In the genomic region with DNA sequence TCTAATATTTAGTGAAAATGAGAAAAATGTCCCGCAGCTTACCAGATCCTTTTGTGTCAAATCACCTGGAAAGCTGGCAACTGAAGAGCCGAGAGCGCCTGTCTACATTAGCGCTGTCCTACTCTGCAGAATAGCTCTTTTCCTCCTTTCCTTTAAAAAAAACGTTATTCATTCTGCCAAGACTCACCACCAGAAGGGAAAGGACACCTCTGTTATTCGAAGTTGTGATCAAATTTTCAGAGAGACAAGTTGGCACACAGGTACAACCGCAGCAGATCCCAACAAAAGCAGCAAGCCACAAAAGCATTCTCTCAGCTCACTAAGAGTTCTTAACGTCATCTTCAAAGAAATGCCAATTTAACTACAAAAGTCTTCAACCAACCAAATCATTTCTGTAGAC, we compare ENCODE assay signal across 7 mouse cellular contexts. TPM values are rescaled to one million over a fixed set of nuclear protein-coding genes. Genes with fewer than 3 reads are reported as not detected.
DNase-seq lines count a peak whose midpoint lies in the region; ATAC-seq and TF ChIP-seq lines count a peak whose summit lies in the region.

No protein-coding gene starts in this region.

- ATAC-seq in forebrain, embryonic 11.5 days (replicated peaks; ENCODE audit: low FRiP score): no peak
- ATAC-seq in neural tube, embryonic 14.5 days (ENCODE audit: low read depth): no peak

- no peak for DNase-seq in layer of hippocampus, adult 2 months (ENCODE audit: low spot score in 2 of 2)
- DNase-seq in layer of hippocampus, postnatal 14 days (ENCODE audit: low spot score in 2 of 2): no peak
- no peak for DNase-seq in forebrain, embryonic 11.5 days (ENCODE audit: low spot score)
- no peak for DNase-seq in limb, embryonic 10.5 days (ENCODE audit: low spot score)
- DNase-seq in gastrocnemius, postnatal 10 days: no peak
- no peak for DNase-seq in right cerebral cortex, postnatal 36 days (ENCODE audit: low spot score in 2 of 2)

- 69% methylated on average over 8 of the region's 8 CpGs for WGBS in forebrain, embryonic 11.5 days
- 84% methylated on average over 8 of the region's 8 CpGs for WGBS in limb, embryonic 10.5 days
- 55% methylated on average over 8 of the region's 8 CpGs for WGBS in neural tube, embryonic 14.5 days

- H3K4me1 ChIP-seq in forebrain, embryonic 11.5 days (replicated peaks; ENCODE audit: control insufficient read depth, insufficient read depth, low read length): no peaks in the 10 kb centered on the region; the same call in 1 of the 2 replicates
- H3K4me1 ChIP-seq in limb, embryonic 10.5 days: peaks cover 19% of the 10 kb centered on the region
- H3K4me1 ChIP-seq in neural tube, embryonic 14.5 days (ENCODE audit: control insufficient read depth, insufficient read depth, low read length): peaks cover 18% of the 10 kb centered on the region

- H3K9ac ChIP-seq in forebrain, embryonic 11.5 days (ENCODE audit: low read length): no peak overlapping the region
- H3K9ac ChIP-seq in neural tube, embryonic 14.5 days (replicated peaks; ENCODE audit: low read depth, low read length): 0 out of 2 replicates have a peak overlapping the region, but pooled peaks have one; percentile 7

- H3K27ac ChIP-seq in layer of hippocampus, adult 2 months: no peak overlapping the region; the same call in 1 of the 2 replicates
- H3K27ac ChIP-seq in forebrain, embryonic 11.5 days (ENCODE audit: low read depth, low read length): no peak overlapping the region
- H3K27ac ChIP-seq in limb, embryonic 10.5 days: no peak overlapping the region
- no peak overlapping the region for H3K27ac ChIP-seq in neural tube, embryonic 14.5 days (ENCODE audit: low read depth, low read length)

- H3K36me3 ChIP-seq in forebrain, embryonic 11.5 days (ENCODE audit: control insufficient read depth, insufficient read depth, low read length): peaks cover 5% of the 10 kb centered on the region; the same call in 1 of the 2 replicates
- peaks cover 42% of the 10 kb centered on the region for H3K36me3 ChIP-seq in limb, embryonic 10.5 days
- H3K36me3 ChIP-seq in neural tube, embryonic 14.5 days (ENCODE audit: control insufficient read depth, insufficient read depth, low read length): no peaks in the 10 kb centered on the region

- H3K4me3 ChIP-seq in layer of hippocampus, adult 2 months: peak overlapping the region; percentile 83
- peak overlapping the region; percentile 95; the same call in 1 of the 2 replicates for H3K4me3 ChIP-seq in forebrain, embryonic 11.5 days (ENCODE audit: low read depth, low read length)
- H3K4me3 ChIP-seq in limb, embryonic 10.5 days: peak overlapping the region; percentile 84; the same call in 1 of the 2 replicates
- H3K4me3 ChIP-seq in neural tube, embryonic 14.5 days (ENCODE audit: low read depth, low read length): peak overlapping the region; percentile 94

- TF ChIP-seq CTCF in layer of hippocampus, adult 2 months (conservative IDR thresholded peaks at IDR 0.05): no peak

- peak overlapping the region; percentile 71 for H3K4me2 ChIP-seq in forebrain, embryonic 11.5 days (ENCODE audit: low read depth, low read length, severe bottlenecking)
- H3K4me2 ChIP-seq in neural tube, embryonic 14.5 days (ENCODE audit: low read depth, low read length): peak overlapping the region; percentile 83

- H3K9me3 ChIP-seq in forebrain, embryonic 11.5 days (ENCODE audit: control insufficient read depth, low read length): no peaks in the 10 kb centered on the region
- H3K9me3 ChIP-seq in limb, embryonic 10.5 days (replicated peaks): no peaks in the 10 kb centered on the region
- no peaks in the 10 kb centered on the region; the same call in 1 of the 2 replicates for H3K9me3 ChIP-seq in neural tube, embryonic 14.5 days (ENCODE audit: control insufficient read depth, low read length)

- H3K27me3 ChIP-seq in forebrain, embryonic 11.5 days (ENCODE audit: control insufficient read depth, insufficient read depth, low read length): no peaks in the 10 kb centered on the region
- no peaks in the 10 kb centered on the region for H3K27me3 ChIP-seq in limb, embryonic 10.5 days (ENCODE audit: low read depth, poor library complexity, severe bottlenecking)
- no peaks in the 10 kb centered on the region for H3K27me3 ChIP-seq in neural tube, embryonic 14.5 days (ENCODE audit: control insufficient read depth, insufficient read depth, low read length)

RNA-seq across cellular contexts. Expression of a gene that starts 4.2 kb away (rescaled TPM):
- total RNA-seq in layer of hippocampus, adult 2 months (2021): 10 to 100 TPM; 34.9 to 36.6 TPM
- total RNA-seq in layer of hippocampus, postnatal 14 days (2021): 10 to 100 TPM; 37.5 to 39.8 TPM
- 42.4 and 47.4 TPM in 2 replicates for polyA plus RNA-seq in forebrain, embryonic 11.5 days (2014; fragmentation: Nextera tagmentation; extraction: Ambion mirVana)
- 29.5 and 34.9 TPM in 2 replicates for polyA plus RNA-seq in limb, embryonic 10.5 days (2016; fragmentation: Nextera tagmentation; extraction: Ambion mirVana)
- polyA plus RNA-seq in neural tube, embryonic 14.5 days (2014; fragmentation: Nextera tagmentation; extraction: Ambion mirVana): 26.9 and 32.0 TPM in 2 replicates
- total RNA-seq in gastrocnemius, postnatal 10 days (2021): 10 to 100 TPM; 26.6 to 30.9 TPM
